Mouse (Mus musculus) olfactory bulb, adult 2 months (tissue): Measurements from ENCODE around the gene Ghitm. TPM values are rescaled to one million over a fixed set of nuclear protein-coding genes. Genes with fewer than 3 reads are reported as not detected.
A peak's percentile ranks its signal among the peaks of the same experiment; 100 is the strongest.

ENCODE experiments used
- H3K27ac ChIP-seq: fragments of 200-500 bp; 2 replicates; pipeline ENCODE4 v1.5.1; 2012; ENCODE audit warnings: low read depth, low read length; ENCODE audit not compliant: insufficient read depth
- H3K4me1 ChIP-seq: fragments of 200-500 bp; 2 replicates; pipeline ENCODE4 v1.6.1; 2012; ENCODE audit warnings: low read length; ENCODE audit not compliant: control insufficient read depth, insufficient read depth
- H3K4me3 ChIP-seq: fragments of 200-500 bp; 2 replicates; pipeline ENCODE4 v1.5.1; 2012; ENCODE audit warnings: mild to moderate bottlenecking, low read depth, low read length, moderate library complexity; ENCODE audit not compliant: insufficient read depth
- CTCF ChIP-seq: fragments of 200-500 bp; IDR thresholded peaks from 2 replicates; pipeline ENCODE4 v1.5.1; 2012; ENCODE audit warnings: low read depth, mild to moderate bottlenecking, low read length, moderate library complexity; ENCODE audit not compliant: insufficient read depth
- POLR2A ChIP-seq: fragments of 200-500 bp; IDR thresholded peaks from 2 replicates; pipeline ENCODE4 v1.6.1; 2012; ENCODE audit warnings: mild to moderate bottlenecking, low read depth, low read length, moderate library complexity; ENCODE audit not compliant: insufficient read depth
- WGBS: fragments of 180-500 bp; shearing (Covaris S2); methylation state at CpG from one replicate; pipeline ENCODE4 v1.1.7; 2018; 5-methylcytosine and 5-hydroxymethylcytosine counted together
- polyA plus RNA-seq: library from polyadenylated mRNA; stranded (reverse); fragments of >200 nt; gene quantifications from 2 replicates; pipeline ENCODE4 v1.2.4, GENCODE M21; 2012; ENCODE audit warnings: low replicate concordance; ENCODE audit not compliant: missing spikeins, insufficient read depth, insufficient read length

The Ghitm gene
- polyA plus RNA-seq, 1 experiment = 602 TPM

GRCm38 (mm10) chr14:37136110-37136509 is 1.0 kb upstream of the Ghitm start:
- no peak overlapping the region for H3K4me3 ChIP-seq
- TF ChIP-seq CTCF (no peak), POLR2A (no peak)

GRCm38 (mm10) chr14:37135671-37136070 is 599 bp upstream of the Ghitm start:
- Histone ChIP-seq H3K4me3 (peak overlapping the region; percentile 72), H3K27ac (peak overlapping the region; percentile 54; the same call in 1 of the 2 replicates), H3K4me1 (no peaks in the 10 kb centered on the region)
- under 1% methylated on average over 10 of the region's 10 CpGs for WGBS
- TF ChIP-seq CTCF (no peak), POLR2A (no peak)

More at GRCm38 (mm10) chr14:37136110-37136509, 1.0 kb upstream of the Ghitm start:
- no peak overlapping the region for H3K27ac ChIP-seq
- H3K4me1 ChIP-seq = no peaks in the 10 kb centered on the region
- 71% methylated on average over 4 of the region's 4 CpGs for WGBS

GRCm38 (mm10) chr14:37134304-37135126 is 557 bp downstream of the Ghitm start:
- peak overlapping the region; percentile 48 for H3K27ac ChIP-seq
- no peak for TF ChIP-seq CTCF
- TF ChIP-seq POLR2A = no peak
- H3K4me3 ChIP-seq = peak overlapping the region; percentile 72
- no peaks in the 10 kb centered on the region for H3K4me1 ChIP-seq
- WGBS = 2% methylated on average over 40 of the region's 40 CpGs

GRCm38 (mm10) chr14:37127652-37128051 is 7.4 kb downstream of the Ghitm start:
- no peak for TF ChIP-seq CTCF
- no peak for TF ChIP-seq POLR2A
- H3K4me3 ChIP-seq = no peak overlapping the region
- no peak overlapping the region for H3K27ac ChIP-seq
- WGBS = 35% methylated on average over 4 of the region's 4 CpGs
- H3K4me1 ChIP-seq = no peaks in the 10 kb centered on the region

- H3K4me3 ChIP-seq = no peak overlapping the region
- TF ChIP-seq POLR2A (no peak), CTCF (no peak)
- H3K27ac ChIP-seq = no peak overlapping the region
- 98% methylated on average over 4 of the region's 4 CpGs for WGBS
- no peaks in the 10 kb centered on the region for H3K4me1 ChIP-seq
Measured at GRCm38 (mm10) chr14:37119233-37119632, 15.8 kb downstream of the Ghitm start.

- TF ChIP-seq POLR2A = no peak
- no peak for TF ChIP-seq CTCF
- Histone ChIP-seq H3K4me1 (no peaks in the 10 kb centered on the region), H3K4me3 (no peak within 1 kb of the TSS), H3K27ac (no peak within 1 kb of the TSS)
- 72% methylated on average over 3 of the region's 3 CpGs for WGBS
Measured at GRCm38 (mm10) chr14:37113922-37114321, 21.1 kb downstream of the Ghitm start, which contains the start of gene 2610528A11Rik. TSS of gene 2610528A11Rik (minus strand) at chr14:37114022.

- H3K4me1 ChIP-seq = no peaks in the 10 kb centered on the region
- WGBS = 78% methylated on average over 7 of the region's 7 CpGs
- TF ChIP-seq POLR2A (no peak), CTCF (no peak)
Measured at GRCm38 (mm10) chr14:37112931-37113330, 22.1 kb downstream of the Ghitm start.

GRCm38 (mm10) chr14:37111371-37111770 is 23.7 kb downstream of the Ghitm start:
- no peak for TF ChIP-seq POLR2A
- no peak for TF ChIP-seq CTCF
- Histone ChIP-seq H3K4me1 (peaks cover 2% of the 10 kb centered on the region), H3K4me3 (no peak overlapping the region), H3K27ac (no peak overlapping the region)

More at GRCm38 (mm10) chr14:37112931-37113330, 22.1 kb downstream of the Ghitm start:
- Histone ChIP-seq H3K27ac (no peak overlapping the region), H3K4me3 (no peak overlapping the region)

GRCm38 (mm10) chr14:37110456-37110855 is 24.6 kb downstream of the Ghitm start:
- no peak overlapping the region for H3K27ac ChIP-seq
- H3K4me1 ChIP-seq = peaks cover 6% of the 10 kb centered on the region
- 99% methylated on average over 2 of the region's 2 CpGs for whole genome bisulfite sequencing
- H3K4me3 ChIP-seq = no peak overlapping the region
- TF ChIP-seq POLR2A (no peak), CTCF (no peak)
